Mouse (Mus musculus) thymus, adult 2 months (tissue): ENCODE data around the gene Gli1. TPM values are rescaled to one million over a fixed set of nuclear protein-coding genes. Genes with fewer than 3 reads are reported as not detected.

Experiments used
- DNase-seq: peaks from one replicate; pipeline ENCODE4 v3.0.0; 2021
- H3K27ac ChIP-seq: fragments of 200-500 bp; 2 replicates; pipeline ENCODE4 v1.5.1; 2012; ENCODE audit warnings: low read length, control low read depth; ENCODE audit not compliant: control insufficient read depth, insufficient read depth
- H3K27me3 ChIP-seq: fragments of 200-500 bp; 2 replicates; pipeline ENCODE4 v1.6.1; 2012; ENCODE audit warnings: mild to moderate bottlenecking, low read length, moderate library complexity, mixed read lengths; ENCODE audit not compliant: control insufficient read depth, insufficient read depth
- H3K36me3 ChIP-seq: fragments of 200-500 bp; 2 replicates; pipeline ENCODE4 v1.6.1; 2012; ENCODE audit warnings: mild to moderate bottlenecking, low read length, moderate library complexity; ENCODE audit not compliant: control insufficient read depth, insufficient read depth
- H3K4me1 ChIP-seq: fragments of 200-500 bp; replicated peaks from 2 replicates; pipeline ENCODE4 v1.6.1; 2012; ENCODE audit warnings: low read length; ENCODE audit not compliant: control insufficient read depth, insufficient read depth
- H3K4me3 ChIP-seq: fragments of 200-500 bp; 2 replicates; pipeline ENCODE4 v1.5.1; 2012; ENCODE audit warnings: mild to moderate bottlenecking, low read length, control low read depth, moderate library complexity; ENCODE audit not compliant: control insufficient read depth, insufficient read depth
- CTCF ChIP-seq: fragments of 200-500 bp; IDR thresholded peaks from 2 replicates; pipeline ENCODE4 v1.5.1; 2012; ENCODE audit warnings: mild to moderate bottlenecking, control low read depth, low read length, moderate library complexity, borderline replicate concordance; ENCODE audit not compliant: control insufficient read depth, poor library complexity, insufficient read depth; ENCODE audit errors: extremely low read depth
- POLR2A ChIP-seq: fragments of 200-500 bp; IDR thresholded peaks from 2 replicates; pipeline ENCODE4 v1.6.1; 2012; ENCODE audit warnings: mild to moderate bottlenecking, low read length, control low read depth, moderate library complexity; ENCODE audit not compliant: control insufficient read depth, poor library complexity, insufficient read depth; ENCODE audit errors: extremely low read depth
- WGBS: fragments of 180-500 bp; shearing (Covaris S2); methylation state at CpG from one replicate; pipeline ENCODE4 v1.1.7; 2018; 5-methylcytosine and 5-hydroxymethylcytosine counted together
- polyA plus RNA-seq: library from polyadenylated mRNA; depleted of rRNA; stranded (reverse); fragments of >200 nt; gene quantifications from 2 replicates; pipeline ENCODE4 v1.2.3, GENCODE M21; 2012

Gene Gli1
- polyA plus RNA-seq, 1 experiment: 0.77 TPM

- WGBS: 63% methylated on average over 2 of the region's 2 CpGs
- no peak for DNase-seq
- Histone ChIP-seq H3K36me3 (no peaks in the 10 kb centered on the region), H3K27me3 (no peaks in the 10 kb centered on the region), H3K27ac (no peak overlapping the region), H3K4me3 (no peak overlapping the region), H3K4me1 (no peaks in the 10 kb centered on the region)
- TF ChIP-seq CTCF (no peak), POLR2A (no peak)
These were observed 29.2 kb upstream of the Gli1 start for GRCm38 (mm10) chr10:127371023-127371422.

- WGBS: 96% methylated on average over 22 of the region's 22 CpGs
- no peak for DNase-seq
- no peaks in the 10 kb centered on the region for H3K4me1 ChIP-seq
These were observed 28.4 kb upstream of the Gli1 start, which contains the start of gene Inhbc for GRCm38 (mm10) chr10:127369834-127370820. Inhbc (minus strand) TSS chr10:127370431.

GRCm38 (mm10) chr10:127368273-127368672 is 26.5 kb upstream of the Gli1 start:
- Histone ChIP-seq H3K27ac (no peak overlapping the region), H3K27me3 (no peaks in the 10 kb centered on the region), H3K36me3 (no peaks in the 10 kb centered on the region), H3K4me1 (no peaks in the 10 kb centered on the region), H3K4me3 (no peak overlapping the region)
- WGBS: 98% methylated on average over 2 of the region's 2 CpGs
- DNase-seq: no peak
- TF ChIP-seq CTCF: no peak
- no peak for TF ChIP-seq POLR2A

More at GRCm38 (mm10) chr10:127369834-127370820, 28.4 kb upstream of the Gli1 start, which contains the start of gene Inhbc:
- no peaks in the 10 kb centered on the region for H3K27me3 ChIP-seq
- H3K36me3 ChIP-seq: no peaks in the 10 kb centered on the region
- H3K4me3 ChIP-seq: no peak within 1 kb of the TSS
- no peak within 1 kb of the TSS for H3K27ac ChIP-seq
- no peak for TF ChIP-seq POLR2A
- no peak for TF ChIP-seq CTCF

GRCm38 (mm10) chr10:127367116-127367515 is 25.3 kb upstream of the Gli1 start:
- no peak for DNase-seq
- H3K4me3 ChIP-seq: no peak overlapping the region
- no peaks in the 10 kb centered on the region for H3K4me1 ChIP-seq
- H3K27ac ChIP-seq: no peak overlapping the region
- TF ChIP-seq CTCF (no peak), POLR2A (no peak)
- 97% methylated on average over 5 of the region's 5 CpGs for WGBS
- no peaks in the 10 kb centered on the region for H3K27me3 ChIP-seq
- H3K36me3 ChIP-seq: no peaks in the 10 kb centered on the region

GRCm38 (mm10) chr10:127360714-127361113 is 18.9 kb upstream of the Gli1 start:
- TF ChIP-seq CTCF (no peak), POLR2A (no peak)

GRCm38 (mm10) chr10:127355336-127355735 is 13.6 kb upstream of the Gli1 start:
- no peak for DNase-seq
- no peak overlapping the region for H3K4me3 ChIP-seq
- H3K36me3 ChIP-seq: no peaks in the 10 kb centered on the region
- no peak overlapping the region for H3K27ac ChIP-seq
- peaks cover 9% of the 10 kb centered on the region for H3K4me1 ChIP-seq
- no peak for TF ChIP-seq POLR2A
- TF ChIP-seq CTCF: no peak
- peaks cover 2% of the 10 kb centered on the region; the same call in 1 of the 2 replicates for H3K27me3 ChIP-seq
- WGBS: 95% methylated on average over 10 of the region's 10 CpGs

More at GRCm38 (mm10) chr10:127360714-127361113, 18.9 kb upstream of the Gli1 start:
- no peaks in the 10 kb centered on the region for H3K4me1 ChIP-seq
- 65% methylated on average over 3 of the region's 3 CpGs for WGBS
- H3K36me3 ChIP-seq: no peaks in the 10 kb centered on the region
- H3K27me3 ChIP-seq: no peaks in the 10 kb centered on the region
- H3K4me3 ChIP-seq: no peak overlapping the region
- no peak overlapping the region for H3K27ac ChIP-seq
- DNase-seq: no peak
